Mouse (Mus musculus) granulocyte monocyte progenitor cell, adult 5-6 weeks (primary cell): ENCODE measurements at regions not wholly inside any gene's neighbourhood (a gene's known extent, or its start where the extent isn't known, plus 50 kb on each side); places are given as distances from the start of the nearest gene placed in this dataset.

Source experiments
- ATAC-seq: replicated peaks from 2 replicates; pipeline ENCODE4 v1.8.0; 2016; ENCODE audit warnings: mild to moderate bottlenecking, moderate TSS enrichment, inconsistent platforms; ENCODE audit not compliant: poor library complexity, severe bottlenecking

- ATAC-seq, result no peak
These were observed 116.3 kb upstream of the Irak1bp1 start for GRCm38 (mm10) chr9:82712769-82713733.

GRCm38 (mm10) chr9:82728652-82729051, 100.7 kb upstream of the Irak1bp1 start:
- ATAC-seq, result no peak

GRCm38 (mm10) chr9:82729646-82730045, 99.7 kb upstream of the Irak1bp1 start:
- no peak for ATAC-seq

GRCm38 (mm10) chr9:82733024-82733585, 96.2 kb upstream of the Irak1bp1 start:
- no peak for ATAC-seq

GRCm38 (mm10) chr9:82734959-82735358, 94.4 kb upstream of the Irak1bp1 start:
- no peak for ATAC-seq

GRCm38 (mm10) chr9:82759979-82760378, 69.4 kb upstream of the Irak1bp1 start:
- no peak for ATAC-seq

- no peak for ATAC-seq
These were observed 68.5 kb upstream of the Irak1bp1 start for GRCm38 (mm10) chr9:82760682-82761468.

GRCm38 (mm10) chr9:82763651-82764050, 65.7 kb upstream of the Irak1bp1 start:
- peak; percentile 91 for ATAC-seq
